ENCODE assay signal across 22 mouse cellular contexts in genomic region chr16:21848444-21848843, GRCm38 (mm10). TPM values are rescaled to one million over a fixed set of nuclear protein-coding genes. Genes with fewer than 3 reads are reported as not detected.
"Had no signal": no experiment of that assay in that cellular context is flagged by ENCODE, and none has a peak within 500 bp of the region (broad histone marks: within the 10 kb centered on the region; RNA-seq: fewer than 3 reads in every experiment).

No protein-coding gene starts in this region.

- H3K4me3 ChIP-seq: liver, embryonic 15.5 days; lung, embryonic 15.5 days; megakaryocyte, embryonic 14.5 days; midbrain, embryonic 13.5 days; midbrain, embryonic 15.5 days had no signal

- H3K9me3 ChIP-seq: liver, embryonic 15.5 days; lung, embryonic 15.5 days; megakaryocyte, embryonic 14.5 days; midbrain, embryonic 13.5 days; midbrain, embryonic 15.5 days had no signal

- H3K27me3 ChIP-seq: lung, embryonic 15.5 days; midbrain, embryonic 13.5 days; midbrain, embryonic 15.5 days had no signal

- H3K36me3 ChIP-seq: liver, embryonic 15.5 days; lung, embryonic 15.5 days; midbrain, embryonic 13.5 days; midbrain, embryonic 15.5 days had no signal

- H3K27ac ChIP-seq: liver, embryonic 15.5 days; lung, embryonic 15.5 days; macrophage; midbrain, embryonic 13.5 days; midbrain, embryonic 15.5 days had no signal

- H3K4me1 ChIP-seq: liver, embryonic 15.5 days; lung, embryonic 15.5 days had no signal

- H3K9ac ChIP-seq: liver, embryonic 15.5 days; liver, postnatal 0 days; lung, embryonic 15.5 days; midbrain, embryonic 13.5 days; midbrain, embryonic 15.5 days had no signal

- H3K4me2 ChIP-seq: liver, embryonic 15.5 days; lung, embryonic 15.5 days; midbrain, embryonic 11.5 days had no signal

- DNase-seq: liver, postnatal 0 days; lung, adult 2 months; lung, postnatal 14 days; lung, postnatal 36 days; retina, postnatal 1 day; right cerebral cortex, adult 18-20 months; right cerebral cortex, postnatal 25 days; right cerebral cortex, postnatal 4 days; spleen, adult 18-20 months; thymus, adult 18-20 months; thymus, postnatal 14 days; thymus, postnatal 36 days had no signal

- ATAC-seq: liver, postnatal 0 days; lung, postnatal 0 days; midbrain, embryonic 13.5 days; midbrain, embryonic 15.5 days had no signal

RNA-seq across cellular contexts. Expression of gene Map3k13, which starts 54.3 kb away (rescaled TPM):
- total RNA-seq: megakaryocyte progenitor cell, adult 5-6 weeks; monocyte, adult 5-6 weeks had no signal
